Mouse (Mus musculus): ENCODE data around the gene Mydgf. TPM values are rescaled to one million over a fixed set of nuclear protein-coding genes. Genes with fewer than 3 reads are reported as not detected.

Mydgf gene
- total and polyA plus RNA-seq, 3 experiments = 61.1 to 101 (median 85.5) TPM

DNA sequence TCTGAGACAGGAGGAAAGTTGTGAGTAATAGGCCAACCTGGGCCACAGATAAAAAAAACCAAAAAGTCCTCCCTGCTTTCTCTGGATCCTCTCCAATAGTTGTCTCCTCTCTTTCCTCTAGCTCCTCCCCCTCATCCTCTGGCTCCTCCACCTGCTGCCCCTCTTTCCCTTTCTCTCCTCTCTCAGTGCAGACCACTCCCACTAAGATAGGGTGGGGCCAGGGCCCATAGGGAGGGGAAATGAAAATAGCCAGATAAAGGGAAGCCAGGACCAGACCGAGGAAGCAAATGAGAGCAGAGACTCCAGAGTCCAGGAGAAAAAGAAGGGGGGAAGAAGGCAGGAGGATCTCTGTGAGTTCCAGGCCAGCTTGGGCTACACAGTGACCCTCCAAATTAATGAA is 41.2 kb upstream of the Mydgf start:
- DNase-seq (ENCODE audit: extremely low read depth) = no peak
- dilution Hi-C loops (cut with MboI; ENCODE audit: extremely low pct_ligation_motif_present, extremely low pct_unique_long_range_greater_than_20kb, low sequenced_read_pairs) (no loop called here), in situ Hi-C loops (cut with MboI; ENCODE audit: low pct_ligation_motif_present, low pct_unique_long_range_greater_than_20kb, low sequenced_read_pairs) (no loop called here)
- Histone ChIP-seq H3K4me3 (replicated peaks in 1 of 3; ENCODE audit: low read depth in 2 of 3, low read length in 2 of 3, poor library complexity in 1 of 3) (no peak overlapping the region), H3K27me3 (replicated peaks) (peaks cover 61% of the 10 kb centered on the region), H3K36me3 (replicated peaks in 1 of 2; ENCODE audit: control insufficient read depth in 1 of 2, insufficient read depth in 1 of 2, low read length in 1 of 2) (no peaks in the 10 kb centered on the region), H3K4me1 (ENCODE audit: control insufficient read depth in 1 of 2, insufficient read depth in 2 of 2) (0 out of 4 replicates have a peak, but pooled peaks cover 0 to 2% of the 10 kb centered on the region in 2 experiments), H3K27ac (ENCODE audit: insufficient read depth, low read depth) (no peak overlapping the region), H3K9ac (ENCODE audit: insufficient read depth, low read depth) (no peak overlapping the region), H3K79me2 (replicated peaks; ENCODE audit: control insufficient read depth, extremely low read depth, insufficient read depth, poor library complexity, severe bottlenecking) (no peaks in the 10 kb centered on the region), H3K4me2 (ENCODE audit: insufficient read depth, low read depth, poor library complexity, severe bottlenecking) (no peak overlapping the region), H3K9me3 (replicated peaks; ENCODE audit: low read length) (no peaks in the 10 kb centered on the region)
- no peak for TF ChIP-seq MAX (IDR thresholded peaks at IDR 0.05; ENCODE audit: low read length)
- no peak for TF ChIP-seq BHLHE40 (IDR thresholded peaks at IDR 0.05; ENCODE audit: low read depth, low read length)
- TF ChIP-seq JUND (conservative IDR thresholded peaks at IDR 0.05; ENCODE audit: low read depth, low read length) = no peak
- no peak for TF ChIP-seq NRF1 (IDR thresholded peaks at IDR 0.05; ENCODE audit: low read depth, low read length)
- TF ChIP-seq IRF4 (IDR thresholded peaks at IDR 0.05; ENCODE audit: low read depth, low read length) = no peak
- no peak for TF ChIP-seq USF2 (conservative IDR thresholded peaks at IDR 0.05; ENCODE audit: low read depth, low read length)
- no peak for TF ChIP-seq POLR2AphosphoS2 (IDR thresholded peaks at IDR 0.05; ENCODE audit: low read depth, low read length)
- no peak for TF ChIP-seq EP300 (IDR thresholded peaks at IDR 0.05; ENCODE audit: low read length)
- no peak for TF ChIP-seq KAT2A (IDR thresholded peaks at IDR 0.05; ENCODE audit: insufficient replicate concordance, low read length)
- no peak for TF ChIP-seq RAD21 (IDR thresholded peaks at IDR 0.05; ENCODE audit: low read depth, low read length)
- TF ChIP-seq E2F4 (IDR thresholded peaks at IDR 0.05; ENCODE audit: insufficient replicate concordance, low read depth, low read length) = no peak
- TF ChIP-seq NELFE (IDR thresholded peaks at IDR 0.05; ENCODE audit: low read depth, low read length) = no peak
- TF ChIP-seq USF1 (IDR thresholded peaks at IDR 0.05; ENCODE audit: low read depth, low read length) = no peak
- TF ChIP-seq ZNF384 (IDR thresholded peaks at IDR 0.05; ENCODE audit: low read depth, low read length) = no peak
- TF ChIP-seq CHD2 (IDR thresholded peaks at IDR 0.05; ENCODE audit: low read length) = no peak

DNA sequence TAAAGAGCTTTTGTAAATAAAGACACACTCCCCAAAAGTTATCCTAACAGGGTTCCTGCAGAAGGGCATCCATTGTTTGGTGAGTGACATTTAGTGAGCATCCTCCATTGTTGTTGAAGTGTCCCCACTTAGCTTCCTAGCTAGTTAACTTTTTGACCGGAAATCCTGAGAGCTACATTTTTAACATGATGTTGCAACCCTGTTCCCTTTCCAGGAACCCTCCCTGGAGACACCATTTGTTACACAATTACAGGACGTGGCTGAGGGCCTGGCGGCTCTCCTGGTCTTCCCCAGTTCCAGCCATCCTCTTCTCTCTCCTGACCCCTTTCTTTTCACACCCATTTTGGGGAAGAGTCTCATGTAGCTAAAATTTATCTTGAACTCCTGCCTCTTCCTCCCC is 36.1 kb upstream of the Mydgf start:
- no peaks in the 10 kb centered on the region for H3K79me2 ChIP-seq (replicated peaks; ENCODE audit: control insufficient read depth, extremely low read depth, insufficient read depth, poor library complexity, severe bottlenecking)
- dilution Hi-C loops (cut with MboI; ENCODE audit: extremely low pct_ligation_motif_present, extremely low pct_unique_long_range_greater_than_20kb, low sequenced_read_pairs) = no loop called here
- no peak for TF ChIP-seq HCFC1 (IDR thresholded peaks at IDR 0.05; ENCODE audit: low read depth, low read length)
- TF ChIP-seq IRF4 (IDR thresholded peaks at IDR 0.05; ENCODE audit: low read depth, low read length) = no peak
- no peak for TF ChIP-seq MEF2A (IDR thresholded peaks at IDR 0.05; ENCODE audit: borderline replicate concordance, low read depth, low read length)
- no peak for TF ChIP-seq ZMIZ1 (IDR thresholded peaks at IDR 0.05; ENCODE audit: low read depth, low read length)
- no peak for TF ChIP-seq BHLHE40 (IDR thresholded peaks at IDR 0.05; ENCODE audit: low read depth, low read length)
- TF ChIP-seq RAD21 (IDR thresholded peaks at IDR 0.05; ENCODE audit: low read depth, low read length) = no peak
- no peak for TF ChIP-seq EP300 (IDR thresholded peaks at IDR 0.05; ENCODE audit: low read length)
- TF ChIP-seq JUN (IDR thresholded peaks at IDR 0.05; ENCODE audit: insufficient read depth, low read depth, low read length) = no peak
- no peak for TF ChIP-seq GABPA (IDR thresholded peaks at IDR 0.05; ENCODE audit: insufficient replicate concordance, low read depth, low read length)
- TF ChIP-seq NRF1 (IDR thresholded peaks at IDR 0.05; ENCODE audit: low read depth, low read length) = no peak
- TF ChIP-seq ELF1 (IDR thresholded peaks at IDR 0.05; ENCODE audit: low read depth, low read length) = no peak
- H3K9ac ChIP-seq (ENCODE audit: insufficient read depth, low read depth) = no peak overlapping the region
- no peak overlapping the region for H3K27ac ChIP-seq (ENCODE audit: insufficient read depth, low read depth)
- H3K4me1 ChIP-seq (ENCODE audit: control insufficient read depth in 1 of 2, insufficient read depth in 2 of 2) = peaks cover 10 to 32% of the 10 kb centered on the region in 2 experiments
- in situ Hi-C loops (cut with MboI; ENCODE audit: low pct_ligation_motif_present, low pct_unique_long_range_greater_than_20kb, low sequenced_read_pairs) = no loop called here
- no peak overlapping the region for H3K4me3 ChIP-seq (replicated peaks in 1 of 3; ENCODE audit: low read depth in 2 of 3, low read length in 2 of 3, poor library complexity in 1 of 3)
- H3K9me3 ChIP-seq (replicated peaks; ENCODE audit: low read length) = no peaks in the 10 kb centered on the region
- H3K4me2 ChIP-seq (ENCODE audit: insufficient read depth, low read depth, poor library complexity, severe bottlenecking) = no peak overlapping the region; the same call in 1 of the 2 replicates
- H3K36me3 ChIP-seq (replicated peaks in 1 of 2; ENCODE audit: control insufficient read depth in 1 of 2, insufficient read depth in 1 of 2, low read length in 1 of 2) = peaks cover 0 to 21% of the 10 kb centered on the region in 2 experiments
- peaks cover 24% of the 10 kb centered on the region for H3K27me3 ChIP-seq (replicated peaks)
- no peak for DNase-seq (ENCODE audit: extremely low read depth)

All from CH12.LX (cell line).